Mouse (Mus musculus) stomach, postnatal 0 days (tissue): ENCODE data around the gene Rps6ka4.

Experiments used
- CTCF ChIP-seq: IDR thresholded peaks from 2 replicates; pipeline ENCODE4 v1.5.1; 2016; ENCODE audit warnings: antibody characterized with exemption, low read depth, mild to moderate bottlenecking, moderate library complexity
- EP300 ChIP-seq: optimal IDR thresholded peaks from 2 replicates; pipeline ENCODE3; 2016; ENCODE audit warnings: antibody characterized with exemption

DNA sequence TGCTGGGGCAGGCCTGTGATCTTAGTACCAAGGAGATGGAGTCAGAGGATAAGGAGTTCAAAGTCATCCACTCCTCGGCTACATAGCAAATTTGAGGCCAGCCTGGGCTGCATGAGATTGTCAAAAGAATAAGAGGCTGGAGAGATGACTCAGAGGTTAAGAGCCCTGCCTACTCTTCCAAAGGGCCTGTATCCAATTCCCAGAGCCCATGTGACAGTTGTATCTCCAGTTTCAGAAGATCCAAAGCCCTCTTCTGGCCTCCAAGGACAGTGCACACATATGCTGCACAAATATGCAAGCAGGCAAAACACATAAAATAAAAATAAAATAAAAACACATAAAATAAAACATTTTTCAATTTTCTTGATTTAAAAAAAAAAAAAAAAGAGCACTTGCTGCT is 33.8 kb upstream of the Rps6ka4 start:
- no peak for TF ChIP-seq CTCF
- TF ChIP-seq EP300, result no peak
